Mouse (Mus musculus) inflammation-experienced regulatory T-cells, adult 6 months (primary cell): ENCODE measurements at regions not wholly inside any gene's neighbourhood (a gene's known extent, or its start where the extent isn't known, plus 50 kb on each side); places are given as distances from the start of the nearest gene placed in this dataset.
"Not testable (repeated sequence)": the region's sequence is repeated elsewhere in the genome, so short reads cannot be mapped to it uniquely, and the experiment has no call there.

ENCODE experiments used
- ATAC-seq: one replicate; pipeline ENCODE4 v1.8.0; 2017

DNA sequence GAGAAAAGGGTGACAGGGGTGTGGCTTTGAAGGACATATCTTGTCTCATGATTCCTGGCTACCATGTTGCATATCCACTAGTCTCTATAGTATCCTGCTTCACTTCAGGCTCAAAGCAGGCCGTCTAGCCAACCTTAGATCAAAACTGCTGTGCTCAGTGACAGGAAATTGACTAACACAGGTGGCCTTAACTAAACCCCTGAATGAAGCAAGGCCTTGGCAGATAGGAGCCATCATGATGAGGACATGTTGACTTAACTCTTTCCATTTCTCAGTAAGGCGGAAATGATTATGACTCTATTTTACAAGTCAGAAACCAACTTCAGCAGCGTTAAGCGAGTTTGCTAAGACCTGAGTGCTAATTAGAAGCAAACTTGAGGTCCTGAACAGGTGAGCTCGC is 143.2 kb upstream of the Hes1 start:
- no peak for ATAC-seq

DNA sequence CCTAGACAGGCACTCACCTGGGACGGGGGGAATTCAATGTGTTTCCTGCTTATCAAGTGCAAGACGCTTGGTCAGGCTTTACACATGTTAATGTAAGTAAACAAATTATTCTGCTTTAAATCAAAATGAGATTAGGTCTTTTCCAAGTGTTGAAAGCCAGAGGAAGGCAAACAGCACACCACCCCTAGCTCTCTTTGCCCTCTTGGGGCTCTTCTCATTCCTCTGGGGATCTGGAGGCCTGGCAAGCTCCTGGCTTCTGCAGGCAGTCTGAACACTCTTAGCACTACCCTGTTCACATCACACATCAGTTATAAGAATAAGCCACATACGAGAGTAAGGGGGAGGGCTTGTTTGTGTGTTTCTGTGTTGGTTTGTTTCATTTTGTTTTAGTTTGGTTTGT is 142.8 kb upstream of the Hes1 start:
- ATAC-seq, result no peak

DNA sequence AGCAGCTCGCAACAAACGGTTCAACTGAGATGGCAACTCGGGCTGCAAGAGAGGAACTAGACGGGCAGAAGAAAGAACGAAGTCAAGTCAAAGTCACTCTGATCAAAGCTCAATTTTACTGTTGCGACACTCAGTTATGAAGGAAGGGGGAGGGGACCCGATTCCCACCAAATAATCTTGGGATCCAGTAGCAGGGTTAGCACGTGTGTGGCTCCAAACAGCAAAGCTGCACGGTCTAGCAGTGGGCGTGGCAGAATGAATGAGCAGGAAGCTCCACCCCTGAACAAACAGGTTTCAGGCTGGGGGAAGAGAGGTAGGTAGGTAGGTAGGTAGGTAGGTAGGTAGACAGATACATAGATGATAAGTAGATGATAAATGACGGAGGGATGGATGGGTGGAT is 136.9 kb upstream of the Hes1 start:
- ATAC-seq, result not testable (repeated sequence)

DNA sequence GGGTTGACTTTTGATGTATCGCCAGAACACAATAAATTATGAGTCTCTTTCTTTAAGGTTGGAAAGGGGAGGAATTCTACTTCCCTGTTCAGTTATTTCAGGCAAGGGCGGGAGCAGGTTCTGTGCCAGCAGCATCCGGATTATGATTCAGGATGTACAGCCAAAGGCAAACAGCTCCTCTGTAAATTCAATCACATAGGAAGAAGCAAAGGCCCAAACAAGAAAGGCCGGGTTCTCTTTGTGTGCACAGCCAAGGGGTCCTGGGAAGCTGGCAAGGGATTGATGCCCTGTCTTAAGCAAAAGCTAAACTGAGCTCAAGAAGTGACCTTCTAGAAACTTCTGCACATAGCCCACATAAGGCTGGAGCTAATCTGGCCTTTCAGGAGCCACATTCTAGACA is 135.9 kb upstream of the Hes1 start:
- no peak for ATAC-seq

DNA sequence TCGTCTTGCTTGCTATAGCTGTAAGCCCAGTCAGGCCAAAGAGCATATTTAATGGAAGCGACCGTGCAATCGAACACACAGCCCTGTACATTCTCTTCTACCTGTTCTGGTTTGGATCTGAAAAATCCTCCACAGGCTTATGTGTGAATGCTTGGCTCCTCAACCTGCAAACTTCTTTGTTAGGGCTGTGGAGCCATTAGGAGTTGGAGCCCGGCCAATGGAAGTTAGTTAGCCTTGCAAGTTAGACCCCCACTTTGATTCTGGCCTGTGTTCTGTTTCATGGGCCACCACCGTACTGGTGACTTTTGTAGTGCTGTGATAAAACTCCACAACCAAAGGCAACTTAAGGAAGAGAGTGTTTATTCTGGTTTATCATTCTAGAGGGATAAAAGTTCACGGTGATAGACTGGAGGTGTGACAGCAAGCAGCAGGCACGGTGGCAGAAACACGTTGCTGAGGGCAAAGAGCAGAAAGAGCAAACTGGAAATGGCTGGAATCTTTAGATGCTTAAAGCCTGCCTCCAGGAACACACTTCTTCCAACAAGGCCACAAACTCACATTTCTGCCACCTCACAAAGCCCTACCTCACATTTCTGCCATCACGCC is 132.3 kb upstream of the Hes1 start:
- ATAC-seq, result no peak

DNA sequence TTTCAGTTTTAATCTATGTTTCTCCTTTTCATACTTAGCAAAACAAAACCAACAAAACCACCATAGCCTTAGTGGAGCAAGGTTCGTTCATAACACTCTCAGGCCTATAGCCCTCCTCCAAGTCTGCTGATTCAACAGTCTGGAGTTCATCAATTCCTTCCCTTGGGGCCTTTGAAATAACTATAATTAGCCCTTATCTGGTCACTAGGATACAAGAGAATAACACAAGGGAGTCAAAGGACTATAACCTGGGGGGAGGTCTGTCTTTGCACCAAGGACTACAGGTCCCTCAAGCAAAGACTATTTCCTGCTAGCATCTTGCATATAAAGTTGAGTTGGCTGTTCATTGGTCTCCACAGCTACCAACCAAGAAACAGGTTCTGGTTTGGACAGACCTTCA is 129.5 kb upstream of the Hes1 start:
- ATAC-seq, result no peak

DNA sequence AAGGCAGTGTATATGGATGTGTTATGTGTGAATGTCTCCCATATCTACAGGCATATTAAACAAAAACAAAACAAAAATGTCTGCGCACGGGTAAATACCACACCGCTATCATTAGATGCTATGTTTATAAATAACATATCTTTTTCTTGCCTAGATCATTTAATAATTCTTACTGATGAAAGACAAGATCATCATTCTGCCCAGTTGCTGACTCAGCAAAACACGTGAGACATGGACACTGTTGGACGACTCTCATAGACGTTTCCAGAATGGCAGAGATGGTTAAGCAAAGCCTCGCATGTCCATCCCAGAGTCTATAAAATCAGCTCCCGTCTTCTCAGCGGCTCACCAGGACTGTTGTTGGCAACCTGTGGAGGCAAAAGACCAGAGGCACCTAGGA is 125.5 kb upstream of the Hes1 start:
- ATAC-seq, result no peak

DNA sequence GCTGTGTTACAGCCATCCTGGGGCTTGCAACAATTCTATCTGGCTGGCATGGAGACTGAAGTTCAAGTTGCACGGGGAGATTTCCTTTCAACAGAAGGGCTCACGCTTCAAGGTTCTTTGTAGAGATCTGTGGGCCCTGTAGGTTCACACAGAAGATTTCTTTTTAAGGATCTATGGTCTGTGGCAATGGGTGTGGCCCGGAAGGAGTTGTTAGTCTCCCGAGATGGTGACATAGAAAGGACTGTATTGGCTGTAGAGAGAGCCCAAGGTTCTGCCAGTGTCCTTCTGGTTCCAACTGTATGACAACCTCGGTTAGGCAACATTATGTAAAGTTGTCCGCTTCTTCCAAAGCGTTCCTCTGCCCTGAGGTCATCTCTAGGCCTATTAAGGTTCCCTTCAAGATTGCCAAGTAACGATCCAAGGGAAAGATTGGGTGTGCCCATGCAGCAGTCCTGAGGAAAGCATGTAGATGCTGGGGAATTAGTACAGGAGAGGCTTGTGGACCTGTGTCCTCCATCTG is 124.8 kb upstream of the Hes1 start:
- no peak for ATAC-seq

DNA sequence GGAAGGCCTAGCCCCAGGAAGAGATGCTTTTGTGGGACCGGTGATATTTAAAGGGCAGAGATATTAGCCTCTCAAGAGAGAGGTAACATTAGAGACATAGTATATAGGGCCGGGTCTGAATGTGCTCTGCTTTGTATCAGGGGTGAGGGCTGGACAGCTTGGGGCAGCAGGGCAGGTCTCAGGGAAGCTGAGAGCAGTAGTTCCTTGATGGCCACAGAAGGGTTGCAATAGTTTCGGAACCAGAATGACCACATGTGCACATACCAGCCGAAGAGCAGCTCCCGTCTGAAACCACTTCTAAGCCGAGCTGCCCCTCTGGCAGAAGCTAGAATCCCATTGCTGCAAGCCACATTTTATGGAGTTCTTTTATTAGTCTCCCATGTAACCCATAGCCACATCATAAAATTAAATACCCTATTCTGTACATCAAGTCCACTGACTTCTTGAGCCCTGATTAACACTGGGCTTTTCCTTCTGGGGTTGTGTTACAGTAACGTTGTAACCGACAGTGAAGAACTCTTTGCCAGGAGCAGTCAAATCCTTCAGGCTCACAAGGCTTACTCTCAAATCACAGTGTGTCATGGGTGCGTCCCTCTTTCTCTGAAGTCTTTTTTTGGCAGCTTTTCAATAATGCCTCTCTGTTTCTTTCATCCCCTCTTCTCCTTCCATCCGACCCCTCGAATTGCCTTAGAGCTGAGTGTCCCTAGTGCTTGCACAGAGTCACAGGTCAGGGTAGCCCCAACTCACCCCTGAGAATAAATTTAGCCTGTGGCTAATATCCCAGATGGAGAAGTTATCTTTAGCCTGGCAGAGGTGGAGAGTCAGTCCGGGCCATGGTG is 124.1 kb upstream of the Hes1 start:
- no peak for ATAC-seq

DNA sequence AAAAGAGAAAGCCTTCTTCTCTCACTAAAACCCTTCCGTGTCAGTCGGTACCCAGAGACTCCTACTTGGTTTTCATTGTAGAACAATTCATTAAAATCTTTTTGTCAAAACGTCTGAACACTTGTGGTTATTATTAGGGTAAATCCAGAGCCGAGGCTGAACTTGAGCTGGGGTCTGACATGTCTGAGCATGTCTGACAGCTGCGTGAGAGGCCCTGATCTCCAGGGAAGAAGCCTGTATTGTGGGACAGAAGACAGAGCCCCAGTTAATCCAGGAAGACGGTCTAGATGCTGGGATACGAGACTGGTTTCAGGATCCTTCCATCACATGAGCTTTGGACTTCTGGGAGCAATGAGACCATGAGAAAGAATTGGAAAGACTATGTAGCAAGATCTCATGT is 122.1 kb upstream of the Hes1 start:
- ATAC-seq, result no peak

DNA sequence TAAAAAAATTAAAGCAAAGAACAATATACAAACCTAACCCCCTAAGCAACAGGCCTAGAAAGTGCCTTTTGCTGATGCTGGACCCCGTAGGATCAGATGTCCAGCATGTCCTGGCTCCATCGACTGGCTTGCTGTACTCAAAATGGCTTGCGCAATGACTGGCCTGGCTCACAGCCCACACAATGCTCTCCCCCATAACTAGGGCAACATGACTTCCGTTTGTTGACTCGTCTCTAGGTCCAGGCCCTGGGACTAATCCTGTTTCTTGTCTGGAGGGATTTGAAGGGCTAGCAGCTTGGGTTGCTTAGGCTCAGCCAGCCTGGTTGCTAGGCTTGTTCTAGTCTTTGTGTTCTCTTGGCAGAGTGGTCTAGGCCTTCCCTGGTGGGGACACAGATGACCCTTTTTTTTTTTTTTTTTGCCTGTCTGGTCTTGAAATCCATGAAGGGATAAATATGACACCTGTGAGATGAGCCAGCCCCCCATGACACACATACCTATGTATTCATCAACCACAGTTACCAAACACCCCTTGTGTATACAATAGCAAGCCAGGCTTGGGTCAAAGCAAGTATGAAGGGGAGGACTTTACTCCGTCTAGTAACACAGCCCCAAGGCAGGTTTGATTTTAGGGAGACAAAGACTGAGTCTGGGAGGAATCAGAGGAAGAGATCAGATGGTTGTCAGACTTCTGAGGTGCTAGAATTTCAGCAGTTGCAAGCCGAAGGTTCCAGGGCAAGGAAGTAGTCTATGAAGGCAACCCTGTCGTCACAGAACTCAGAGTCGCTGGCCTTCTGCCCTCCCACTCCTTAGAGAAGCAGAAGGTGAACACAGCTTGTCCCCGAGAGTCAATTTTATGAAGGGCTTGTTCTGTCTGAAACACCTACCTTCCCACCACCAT is 120.0 kb upstream of the Hes1 start:
- ATAC-seq, result no peak

DNA sequence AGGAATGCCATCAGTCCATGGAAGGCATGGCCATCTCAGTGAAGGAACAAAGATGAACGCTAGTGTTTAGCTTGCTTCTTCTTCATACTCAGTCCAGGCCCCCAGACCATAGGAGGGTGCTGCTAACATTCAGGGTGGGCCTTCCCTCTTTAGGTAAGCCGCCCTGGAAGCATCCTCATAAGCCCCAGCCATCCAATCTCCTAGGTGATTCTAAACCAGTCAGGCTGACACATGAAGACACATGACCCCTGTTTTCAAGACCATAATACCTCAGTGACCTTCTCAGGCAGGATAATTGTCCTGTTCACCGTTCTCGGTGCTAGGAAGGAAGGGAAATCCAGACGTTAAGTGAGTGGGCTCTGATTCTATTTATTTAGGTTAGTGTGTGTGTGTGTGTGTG is 119.2 kb upstream of the Hes1 start:
- ATAC-seq, result no peak

DNA sequence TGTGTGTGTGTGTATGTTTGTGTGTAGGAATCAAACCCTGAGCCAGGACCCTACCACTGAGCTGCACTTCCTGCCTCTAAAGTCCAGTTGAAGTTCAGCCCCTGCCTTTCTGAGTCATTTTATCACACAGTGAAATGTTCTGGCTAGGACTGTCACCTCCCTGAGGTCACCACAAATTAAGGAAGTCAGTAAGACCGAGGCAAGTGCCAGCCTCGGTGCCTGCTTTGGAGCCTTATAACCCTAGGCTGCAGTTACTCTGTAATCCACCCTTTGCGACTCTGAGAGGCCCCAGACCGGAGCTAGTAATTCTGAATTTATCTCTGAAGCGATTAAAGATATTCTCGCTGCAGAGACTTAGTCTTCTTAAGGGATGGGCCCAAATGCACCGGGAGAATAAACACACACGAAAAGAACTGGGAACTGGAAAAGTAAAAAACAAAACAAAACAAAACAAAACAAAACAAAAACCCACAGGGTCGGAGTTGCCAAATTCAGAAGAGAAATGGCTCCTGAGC is 118.8 kb upstream of the Hes1 start:
- ATAC-seq, result no peak

DNA sequence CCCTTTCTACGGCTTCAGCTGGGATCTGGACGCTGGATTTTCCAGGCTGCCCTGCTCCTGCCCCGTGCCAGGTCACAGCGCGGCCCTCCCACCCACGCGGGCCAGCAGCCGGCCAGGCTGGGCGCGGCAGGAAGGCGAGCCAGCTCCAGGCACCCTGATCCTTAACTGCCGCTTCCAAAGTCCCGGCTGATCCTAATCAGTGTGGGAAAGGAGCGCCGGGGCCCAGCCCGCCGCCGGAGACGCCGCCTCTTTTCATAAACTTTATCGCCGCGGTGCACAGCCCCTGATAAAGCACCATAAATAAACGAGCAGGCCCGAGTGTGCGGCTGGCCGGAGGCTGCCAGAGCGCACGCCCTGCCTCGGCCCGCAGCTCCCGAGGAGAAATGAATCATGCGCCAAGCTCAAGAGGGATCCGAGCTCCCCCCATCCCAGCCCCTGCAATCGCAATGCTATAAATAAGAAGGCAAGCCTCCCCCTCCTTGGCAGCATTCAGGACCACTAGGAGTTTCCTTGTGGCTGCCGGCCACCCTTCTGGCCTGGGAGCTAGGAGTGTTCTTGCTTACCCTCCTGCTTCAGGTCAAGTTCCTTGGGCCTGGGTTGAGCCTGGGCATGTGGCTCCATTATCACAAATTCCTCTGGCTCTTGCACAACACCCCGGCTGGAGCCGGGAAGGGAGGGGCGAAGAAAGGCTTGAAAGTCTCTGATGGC is 118.1 kb upstream of the Hes1 start:
- no peak for ATAC-seq

DNA sequence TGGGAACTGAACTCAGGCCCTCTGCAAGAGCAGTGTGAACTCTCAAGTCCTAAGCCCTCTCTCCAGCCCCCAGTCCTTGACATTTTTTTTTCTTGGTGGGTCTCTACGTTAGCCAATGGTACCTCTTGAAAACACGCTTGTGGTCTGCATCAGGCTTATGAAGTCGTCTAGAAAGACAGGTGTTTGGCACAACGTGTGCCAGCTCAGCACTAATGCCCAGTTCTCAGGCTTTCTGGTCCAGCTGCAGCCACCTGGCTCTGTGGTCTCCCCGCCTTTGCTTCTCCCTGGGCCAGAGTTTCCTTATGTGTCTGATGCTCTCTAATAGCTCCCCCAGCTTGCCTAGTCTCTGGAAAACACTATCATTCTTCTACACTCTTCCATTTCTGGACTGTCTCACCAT is 117.2 kb upstream of the Hes1 start:
- ATAC-seq, result no peak

DNA sequence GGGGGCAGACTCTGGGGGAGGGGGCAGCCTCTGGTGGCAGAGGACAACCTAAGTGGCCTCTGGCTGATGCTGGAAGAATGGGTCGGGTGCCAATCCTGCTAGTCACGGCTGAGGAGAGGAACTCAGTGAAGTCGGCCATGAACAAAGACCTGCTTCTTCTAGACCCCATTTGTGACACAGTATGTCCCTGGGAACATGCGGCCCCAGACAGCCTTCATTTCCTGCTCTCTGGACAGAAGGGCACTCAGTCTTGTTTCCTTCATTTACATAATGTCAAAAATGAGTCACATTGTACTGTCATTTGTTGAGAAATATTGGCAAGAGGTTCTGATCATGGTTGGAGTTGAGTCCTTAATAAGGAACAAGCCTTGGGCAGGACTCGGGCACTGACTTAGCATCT is 116.5 kb upstream of the Hes1 start:
- no peak for ATAC-seq

DNA sequence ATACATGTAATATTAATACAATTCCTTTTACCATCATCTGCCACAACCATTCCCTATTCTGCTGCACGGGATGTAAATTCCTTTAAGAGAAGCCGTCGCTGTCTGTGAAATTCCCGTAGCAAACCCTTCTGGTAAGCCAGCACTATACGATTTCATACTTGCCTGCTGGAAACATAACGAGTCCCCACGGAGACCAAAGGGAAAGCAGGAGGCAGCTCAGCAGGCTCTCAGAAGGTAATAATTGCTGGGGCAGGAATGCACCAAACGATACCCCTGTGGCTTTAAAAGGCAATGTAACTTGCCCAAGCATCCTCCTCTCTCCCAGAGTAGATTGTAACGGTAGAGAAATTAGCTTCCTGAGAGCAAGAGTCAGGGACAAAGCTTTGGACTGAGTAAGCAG is 114.0 kb upstream of the Hes1 start:
- no peak for ATAC-seq

DNA sequence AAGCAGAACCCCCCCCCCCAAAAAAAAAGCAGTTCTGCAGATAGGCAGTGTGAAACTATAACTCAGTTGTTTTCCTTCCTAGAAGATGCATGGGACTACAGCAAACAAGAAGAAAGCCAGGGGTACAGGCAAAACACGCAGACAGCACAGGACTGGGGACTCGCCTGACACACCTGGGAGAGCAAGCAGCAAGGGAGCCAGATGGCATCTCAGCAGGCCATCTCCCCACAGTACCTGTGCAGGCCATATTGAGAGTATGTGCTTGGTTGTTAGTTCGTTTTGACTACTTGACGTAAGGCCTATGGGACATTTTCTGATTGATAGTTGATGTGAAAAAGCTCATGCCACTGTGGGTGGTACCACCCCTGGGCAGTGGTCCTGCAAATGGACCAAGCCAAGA is 113.4 kb upstream of the Hes1 start:
- no peak for ATAC-seq

DNA sequence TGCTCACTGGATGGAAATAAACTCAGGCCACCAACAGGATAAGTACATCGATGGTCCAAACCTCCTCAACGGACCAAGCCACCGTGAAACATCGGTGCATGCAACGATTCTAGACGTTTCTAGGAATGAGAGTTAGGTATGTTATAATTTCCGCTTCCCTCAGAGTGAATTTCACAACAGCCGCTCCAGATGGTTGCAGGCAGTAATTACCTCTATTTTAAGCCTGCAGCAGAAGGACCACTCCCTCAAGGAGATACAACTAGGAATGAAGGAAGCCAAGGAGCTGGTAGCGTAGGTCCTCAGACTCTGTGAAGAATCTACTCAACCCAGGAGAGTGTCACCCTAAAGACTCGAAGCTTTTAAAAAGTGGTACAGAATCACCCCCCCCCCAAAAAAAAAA is 109.5 kb upstream of the Hes1 start:
- no peak for ATAC-seq

DNA sequence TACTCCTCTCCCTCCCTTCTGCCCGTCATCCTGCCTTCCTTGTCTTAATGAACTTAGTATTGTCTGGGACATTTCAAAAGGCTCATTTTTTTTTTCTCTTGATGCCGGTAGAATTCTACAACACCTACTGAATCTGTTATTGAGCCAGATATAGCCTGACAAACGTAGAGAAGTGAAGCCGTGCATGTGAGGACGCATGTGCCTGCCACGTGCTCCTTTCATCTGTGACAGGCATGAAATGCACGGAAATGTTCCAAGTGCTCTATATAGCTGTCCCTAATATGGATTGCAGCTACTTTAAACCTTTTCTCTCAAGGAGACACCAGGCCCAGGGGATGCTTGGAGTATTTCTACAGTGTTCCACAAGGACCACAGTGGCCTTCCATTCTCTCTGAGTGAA is 107.3 kb upstream of the Hes1 start:
- ATAC-seq, result no peak

DNA sequence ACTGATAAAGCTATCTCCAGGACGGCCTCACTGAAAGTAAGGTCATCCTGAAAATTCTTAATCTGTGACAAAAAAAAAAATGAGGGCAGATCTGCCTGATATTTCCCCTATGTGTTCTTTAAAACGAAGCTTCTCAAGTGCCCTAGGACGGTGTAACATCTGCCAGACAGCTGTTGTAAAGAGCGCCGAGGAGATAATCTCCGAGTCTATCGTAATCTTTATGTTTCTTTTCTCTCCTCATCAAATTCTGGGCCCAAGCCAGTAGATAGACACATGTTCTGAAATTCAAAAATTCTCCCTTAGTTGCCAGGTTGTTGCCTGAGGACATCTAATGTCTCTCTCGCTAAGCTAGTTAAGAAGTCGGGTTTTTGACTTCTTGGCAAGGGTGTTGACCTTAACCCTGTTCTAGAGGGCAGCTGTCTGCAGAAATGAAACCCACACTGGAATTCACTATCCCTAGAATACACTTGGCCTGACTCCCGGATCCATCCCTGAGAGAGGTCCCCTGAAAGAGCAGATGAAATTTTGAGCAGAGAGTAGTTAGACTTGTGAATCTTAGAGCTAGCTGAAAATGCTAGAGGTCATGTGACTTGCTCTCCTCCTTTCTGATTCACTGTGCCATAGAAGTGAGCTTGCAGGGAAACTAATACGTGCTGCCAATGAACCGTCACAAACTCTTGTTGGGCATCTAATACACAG is 104.1 kb upstream of the Hes1 start:
- no peak for ATAC-seq

DNA sequence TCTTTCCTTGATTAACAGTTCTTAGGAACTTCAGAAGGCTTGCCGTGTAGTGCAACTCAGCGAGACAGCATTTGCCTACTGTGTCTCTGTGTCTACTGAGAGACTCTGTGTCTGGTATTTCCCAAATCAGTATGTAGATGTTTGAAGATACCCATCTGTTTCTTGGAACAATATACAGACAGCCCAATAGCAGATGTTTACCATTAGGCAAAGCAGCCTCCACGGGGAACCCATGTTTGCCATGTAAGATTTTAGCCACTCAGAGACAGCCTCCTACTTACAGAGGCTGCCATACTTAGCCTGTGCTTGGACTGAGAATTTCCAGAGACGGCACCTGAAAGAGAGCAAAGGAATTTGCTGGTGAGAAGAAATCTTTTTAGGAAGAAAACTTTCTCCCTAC is 100.9 kb upstream of the Hes1 start:
- no peak for ATAC-seq
